Mouse (Mus musculus) ZHBTc4 (cell line): ENCODE data around the gene Tmem139.

Experiments used
- DNase-seq: peaks from one replicate; pipeline ENCODE4 v3.0.0-alpha.2; 2011; ENCODE audit warnings: low read depth, low spot score

The Tmem139 gene

GRCm38 (mm10) chr6:42276151-42276550 lies 14.4 kb downstream of the Tmem139 start:
- DNase-seq: no peak

DNA sequence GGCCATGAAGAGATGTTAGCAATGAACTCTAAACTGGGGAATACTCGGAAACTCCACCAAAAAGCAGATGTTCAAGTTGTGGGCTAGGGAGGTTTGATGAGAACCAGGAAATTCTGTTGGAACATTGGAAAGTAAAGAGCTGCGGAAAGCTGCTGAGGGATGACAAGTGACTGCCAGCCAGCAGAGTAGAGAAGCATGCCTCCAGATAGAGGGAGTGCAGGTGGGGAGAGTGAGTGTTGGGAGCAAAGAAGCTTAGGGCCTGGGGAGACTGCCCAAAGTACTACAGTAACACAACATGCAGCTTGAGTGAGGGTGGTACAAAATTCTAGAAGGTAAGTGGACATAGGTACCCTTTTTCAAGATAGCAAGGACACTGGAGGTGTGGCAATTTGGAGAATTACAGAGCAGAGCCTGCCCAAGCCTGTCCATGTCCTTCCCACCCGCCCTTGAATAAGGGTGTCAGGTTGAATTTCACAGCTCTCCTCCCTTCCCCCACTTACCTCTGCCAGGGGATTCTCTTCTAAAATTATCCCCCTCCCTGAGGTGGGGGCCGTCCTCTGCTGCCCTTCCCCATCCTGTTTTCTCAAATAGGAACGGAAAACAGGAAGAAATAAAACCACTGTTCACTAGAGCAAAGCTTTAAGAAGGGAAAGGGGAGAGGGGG lies 21.2 kb downstream of the Tmem139 start:
- no peak for DNase-seq

DNA sequence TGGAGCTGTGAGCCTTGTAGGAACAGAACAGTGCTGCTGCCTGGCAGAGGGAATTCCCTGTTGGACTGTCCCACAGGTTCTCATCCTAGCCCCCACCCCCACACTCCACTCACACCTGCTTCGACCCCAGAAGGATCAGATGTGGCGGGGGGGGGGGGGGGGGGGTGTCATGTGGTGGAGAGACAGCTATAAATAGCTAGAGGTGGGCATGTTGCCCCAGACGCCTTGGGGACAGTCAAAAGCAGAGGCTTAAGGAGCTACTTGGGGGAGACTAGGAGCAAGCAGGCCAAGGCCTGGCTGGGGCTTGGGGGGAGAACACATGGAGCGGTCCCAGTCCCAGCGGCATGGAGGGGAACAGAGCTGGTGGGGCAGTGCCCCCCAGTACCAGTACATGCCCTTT lies 24.7 kb downstream of the Tmem139 start, which contains the start of gene Clcn1:
Gene Clcn1 (plus strand): TSS at position 238 of the 400 bp plus-strand sequence.
- DNase-seq: no peak

- no peak for DNase-seq
Observed at GRCm38 (mm10) chr6:42287562-42287961, 25.8 kb downstream of the Tmem139 start.

- no peak for DNase-seq
Observed at GRCm38 (mm10) chr6:42293327-42293726, 31.6 kb downstream of the Tmem139 start.

GRCm38 (mm10) chr6:42295549-42296094 lies 33.9 kb downstream of the Tmem139 start:
- DNase-seq: no peak

DNA sequence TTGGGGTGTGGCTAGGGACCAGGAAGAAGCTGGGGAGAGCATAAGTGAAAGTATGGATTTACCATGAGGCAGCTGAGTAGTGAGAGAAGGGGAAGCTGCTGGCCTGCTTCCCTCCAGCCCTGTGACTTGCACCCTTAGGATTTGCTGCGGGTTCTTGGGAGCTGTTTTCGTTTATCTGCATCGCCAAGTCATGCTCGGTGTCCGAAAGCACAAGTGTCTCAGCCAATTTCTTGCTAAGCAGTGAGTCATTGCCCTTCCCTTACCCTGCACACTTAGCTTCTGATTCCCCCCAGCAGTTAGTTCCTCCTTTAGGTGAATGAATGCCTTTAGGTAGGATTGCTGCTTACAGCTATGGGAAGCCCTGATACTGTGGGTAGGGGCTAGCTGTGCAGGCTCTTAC lies 37.6 kb downstream of the Tmem139 start:
- DNase-seq: no peak

GRCm38 (mm10) chr6:42309816-42310378 lies 48.1 kb downstream of the Tmem139 start:
- no peak for DNase-seq

GRCm38 (mm10) chr6:42310427-42311053 lies 48.8 kb downstream of the Tmem139 start:
- no peak for DNase-seq
